Comparison of ENCODE assay signal across 8 mouse cellular contexts in the genomic region with DNA sequence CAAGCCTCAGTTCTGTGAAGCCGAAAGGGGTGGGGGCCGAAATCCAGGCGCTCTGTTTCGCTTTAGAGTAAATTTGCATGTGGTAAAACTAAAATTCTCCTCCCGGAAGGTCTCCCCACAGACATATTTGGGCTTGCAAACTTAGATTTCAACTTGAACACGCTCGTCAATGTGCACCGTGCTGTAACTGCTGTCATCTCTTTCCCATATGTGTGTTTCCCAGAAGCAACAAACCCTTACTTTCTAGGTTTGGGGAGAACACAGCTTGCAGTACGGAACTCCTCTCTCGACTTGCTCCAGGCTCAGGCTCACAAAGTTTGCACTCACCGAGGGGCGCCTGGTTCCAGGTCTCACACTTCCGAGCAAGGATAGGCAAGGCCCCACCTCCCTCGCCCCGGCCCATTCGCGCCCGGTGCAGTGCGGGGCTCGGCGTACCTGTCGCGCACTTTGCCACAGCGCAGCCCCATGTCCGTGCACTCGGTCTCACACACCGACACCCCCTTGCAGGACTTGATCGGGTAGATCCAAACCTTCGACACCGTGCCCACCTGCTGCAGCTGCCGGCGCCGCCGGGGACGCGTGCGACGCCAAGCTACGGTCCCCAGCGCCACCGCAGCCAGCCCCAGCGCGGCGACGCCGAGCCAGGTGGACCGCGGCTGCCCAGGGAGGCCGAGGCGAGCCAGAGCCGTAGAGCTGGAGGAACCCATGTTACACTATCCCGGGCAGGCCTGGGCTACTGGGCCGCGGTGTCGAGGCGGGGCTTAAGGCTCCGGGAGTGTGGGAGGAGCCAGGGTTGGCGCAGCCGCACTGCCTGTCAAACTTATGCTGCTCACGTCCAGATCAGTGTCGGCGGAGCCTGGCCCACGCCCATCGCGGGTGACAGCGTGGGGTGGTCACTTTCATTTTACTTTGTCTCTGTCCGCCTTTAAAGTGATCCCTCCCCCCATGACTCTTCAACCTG. TPM values are rescaled to one million over a fixed set of nuclear protein-coding genes. Genes with fewer than 3 reads are reported as not detected.
A peak's percentile ranks its signal among the peaks of the same experiment; 100 is the strongest.
DNase-seq lines count a peak whose midpoint lies in the region; ATAC-seq and TF ChIP-seq lines count a peak whose summit lies in the region.

No protein-coding gene starts in this region.

- H3K4me2 ChIP-seq in heart, embryonic 13.5 days = peak overlapping the region; percentile 94
- peak overlapping the region; percentile 70 for H3K4me2 ChIP-seq in kidney, postnatal 0 days (ENCODE audit: low read length)
- peak overlapping the region; percentile 95 for H3K4me2 ChIP-seq in liver, embryonic 11.5 days
- H3K4me2 ChIP-seq in myocyte (ENCODE audit: low read depth) = peak overlapping the region; percentile 93

- no peak for TF ChIP-seq CTCF in kidney, postnatal 0 days (IDR thresholded peaks at IDR 0.05; ENCODE audit: low read depth)

- H3K4me3 ChIP-seq in brown adipose tissue, adult 24 weeks (ENCODE audit: insufficient read depth, low read depth, low read length) = peak overlapping the region; percentile 84
- H3K4me3 ChIP-seq in heart, embryonic 13.5 days = peak overlapping the region; percentile 87
- peak overlapping the region; percentile 83 for H3K4me3 ChIP-seq in kidney, postnatal 0 days (replicated peaks; ENCODE audit: low read depth, low read length)
- H3K4me3 ChIP-seq in liver, embryonic 11.5 days (ENCODE audit: low read depth, low read length) = peak overlapping the region; percentile 91
- H3K4me3 ChIP-seq in myocyte = peak overlapping the region; percentile 71

- H3K36me3 ChIP-seq in heart, embryonic 13.5 days = peaks cover 8% of the 10 kb centered on the region
- H3K36me3 ChIP-seq in kidney, postnatal 0 days (ENCODE audit: insufficient read depth, low read length) = peaks cover 3% of the 10 kb centered on the region; the same call in 1 of the 2 replicates
- peaks cover 8% of the 10 kb centered on the region for H3K36me3 ChIP-seq in liver, embryonic 11.5 days (ENCODE audit: control insufficient read depth, insufficient read depth, low read length)
- no peaks in the 10 kb centered on the region for H3K36me3 ChIP-seq in myocyte (ENCODE audit: control insufficient read depth, insufficient read depth)

- peak overlapping the region; percentile 49 for H3K27ac ChIP-seq in brown adipose tissue, adult 24 weeks (replicated peaks; ENCODE audit: low read depth, low read length)
- H3K27ac ChIP-seq in heart, embryonic 13.5 days (replicated peaks) = peak overlapping the region; percentile 88
- H3K27ac ChIP-seq in kidney, postnatal 0 days = peak overlapping the region; percentile 94
- H3K27ac ChIP-seq in liver, embryonic 11.5 days (ENCODE audit: low read depth, low read length) = peak overlapping the region; percentile 86

- TF ChIP-seq POLR2A in myocyte (IDR thresholded peaks at IDR 0.05; ENCODE audit: insufficient read length, low read depth) = peak; percentile 97

- ATAC-seq in erythroid progenitor cell, adult 5-6 weeks (replicated peaks; ENCODE audit: low FRiP score, poor library complexity, severe bottlenecking) = peak; percentile 95
- peak; percentile 96 for ATAC-seq in heart, embryonic 13.5 days (ENCODE audit: extremely low read depth, insufficient number of reproducible peaks, low FRiP score, low TSS enrichment)
- ATAC-seq in kidney, postnatal 0 days (replicated peaks; ENCODE audit: low FRiP score, low read depth) = peak; percentile 97
- peak; percentile 95 for ATAC-seq in liver, embryonic 11.5 days (replicated peaks; ENCODE audit: low FRiP score)

- H3K79me2 ChIP-seq in myocyte (ENCODE audit: control insufficient read depth, insufficient read depth) = peaks cover 10% of the 10 kb centered on the region

- WGBS in heart, embryonic 13.5 days = under 1% methylated on average over 67 of the region's 67 CpGs
- WGBS in kidney, postnatal 0 days = under 1% methylated on average over 67 of the region's 67 CpGs
- under 1% methylated on average over 67 of the region's 67 CpGs for WGBS in liver, embryonic 11.5 days

- peaks cover 13% of the 10 kb centered on the region; the same call in 1 of the 2 replicates for H3K4me1 ChIP-seq in brown adipose tissue, adult 24 weeks (ENCODE audit: control insufficient read depth, insufficient read depth, insufficient read length, low read length)
- H3K4me1 ChIP-seq in heart, embryonic 13.5 days = peaks cover 42% of the 10 kb centered on the region
- no peaks in the 10 kb centered on the region for H3K4me1 ChIP-seq in kidney, postnatal 0 days (replicated peaks; ENCODE audit: insufficient read depth, low read length)
- peaks cover 29% of the 10 kb centered on the region for H3K4me1 ChIP-seq in liver, embryonic 11.5 days (replicated peaks; ENCODE audit: control insufficient read depth, insufficient read depth, low read length)

- peak overlapping the region; percentile 44 for H3ac ChIP-seq in myocyte (ENCODE audit: control insufficient read depth, insufficient read length)

- peak; percentile 92 for DNase-seq in CD4-positive, CD25-positive, alpha-beta regulatory T cell, adult 2 months (ENCODE audit: low read depth, low spot score)
- DNase-seq in kidney, postnatal 0 days (ENCODE audit: low spot score) = peak; percentile 95
- peak; percentile 88 for DNase-seq in liver, embryonic 11.5 days (ENCODE audit: low spot score)
- peak; percentile 90 to 93 for DNase-seq in spleen, postnatal 4 days (ENCODE audit: low spot score in 2 of 2)

- no peaks in the 10 kb centered on the region for H3K9me3 ChIP-seq in heart, embryonic 13.5 days
- no peaks in the 10 kb centered on the region for H3K9me3 ChIP-seq in kidney, postnatal 0 days (replicated peaks; ENCODE audit: low read length)
- H3K9me3 ChIP-seq in liver, embryonic 11.5 days (ENCODE audit: control insufficient read depth, low read length) = no peaks in the 10 kb centered on the region

- peaks cover 23% of the 10 kb centered on the region for H3K27me3 ChIP-seq in heart, embryonic 13.5 days (replicated peaks)
- no peaks in the 10 kb centered on the region for H3K27me3 ChIP-seq in kidney, postnatal 0 days (ENCODE audit: insufficient read depth, low read length)
- no peaks in the 10 kb centered on the region for H3K27me3 ChIP-seq in liver, embryonic 11.5 days (replicated peaks; ENCODE audit: control insufficient read depth, insufficient read depth, low read length)
- H3K27me3 ChIP-seq in myocyte (ENCODE audit: control insufficient read depth, insufficient read depth, insufficient read length) = no peaks in the 10 kb centered on the region

- H3K9ac ChIP-seq in heart, embryonic 13.5 days = peak overlapping the region; percentile 90
- peak overlapping the region; percentile 84 for H3K9ac ChIP-seq in kidney, postnatal 0 days (ENCODE audit: low read depth, low read length)
- peak overlapping the region; percentile 95 for H3K9ac ChIP-seq in liver, embryonic 11.5 days (ENCODE audit: low read depth, low read length)

TF ChIP-seq in myocyte, 11 proteins besides CTCF, POLR2A, EP300 and RAD21:
- TF ChIP-seq CEBPB (IDR thresholded peaks at IDR 0.05; ENCODE audit: insufficient read depth, poor library complexity, severe bottlenecking) = no peak
- no peak for TF ChIP-seq USF1 (IDR thresholded peaks at IDR 0.05; ENCODE audit: low read depth)
- peak in 2 of 3 experiments; percentile 12 to 38 for TF ChIP-seq MYOG (IDR thresholded peaks at IDR 0.05; ENCODE audit: control insufficient read depth in 1 of 3, insufficient read depth in 1 of 3, insufficient read length in 2 of 3, low read depth in 2 of 3)
- no peak for TF ChIP-seq REST (IDR thresholded peaks at IDR 0.05; ENCODE audit: insufficient read depth, insufficient read length)
- peak in 1 of 3 experiments; percentile 37 for TF ChIP-seq MYOD1 (IDR thresholded peaks at IDR 0.05; ENCODE audit: control insufficient read depth in 1 of 3, insufficient read length in 2 of 3, low read depth in 2 of 3)
- no peak for TF ChIP-seq MAX (IDR thresholded peaks at IDR 0.05; ENCODE audit: low read depth)
- peak; percentile 48 for TF ChIP-seq SRF (IDR thresholded peaks at IDR 0.05; ENCODE audit: control insufficient read depth, insufficient read length, low read depth)
- no peak for TF ChIP-seq TCF3 (IDR thresholded peaks at IDR 0.05; ENCODE audit: insufficient read length, low read depth)
- peak; percentile 95 for TF ChIP-seq POLR2AphosphoS2 (IDR thresholded peaks at IDR 0.05; ENCODE audit: insufficient read length, low read depth)

RNA-seq across cellular contexts. Expression of a gene that starts 0.9 kb away (rescaled TPM):
- 234 and 326 TPM in 2 replicates for polyA plus RNA-seq in brown adipose tissue, adult 24 weeks (2012; ENCODE audit: insufficient read depth, insufficient read length, missing spikeins)
- total RNA-seq in erythroid progenitor cell, adult 5-6 weeks (2015; ENCODE audit: low replicate concordance) = 59.5 and 93.9 TPM in 2 replicates
- 10.8 and 24.5 TPM in 2 replicates for total RNA-seq in erythroid progenitor cell, adult 5-6 weeks (2017; ENCODE audit: low replicate concordance)
- 98.8 and 124 TPM in 2 replicates for polyA plus RNA-seq in heart, embryonic 13.5 days (2015; fragmentation: Nextera tagmentation; extraction: Ambion mirVana)
- polyA plus RNA-seq in kidney, postnatal 0 days (2015; fragmentation: Nextera tagmentation; extraction: Ambion mirVana) = 318 and 327 TPM in 2 replicates
- 240 and 250 TPM in 2 replicates for polyA plus RNA-seq in liver, embryonic 11.5 days (2014; fragmentation: Nextera tagmentation; extraction: Ambion mirVana)
- 99.6 TPM for polyA plus RNA-seq in myocyte (2012; fragmentation: generic; extraction: Trizol)

RNA-seq across cellular contexts. Expression of a gene that starts 34.3 kb away (rescaled TPM):
- 13.6 and 14.3 TPM in 2 replicates for polyA plus RNA-seq in brown adipose tissue, adult 24 weeks (2012; ENCODE audit: insufficient read depth, insufficient read length, missing spikeins)
- total RNA-seq in erythroid progenitor cell, adult 5-6 weeks (2015; ENCODE audit: low replicate concordance) = 1.3 TPM in 1 of 2 replicates, not detected in the other
- 0.64 TPM in 1 of 2 replicates, not detected in the other for total RNA-seq in erythroid progenitor cell, adult 5-6 weeks (2017; ENCODE audit: low replicate concordance)
- 0.43 TPM in 1 of 2 replicates, not detected in the other for polyA plus RNA-seq in heart, embryonic 13.5 days (2015; fragmentation: Nextera tagmentation; extraction: Ambion mirVana)
- polyA plus RNA-seq in kidney, postnatal 0 days (2015; fragmentation: Nextera tagmentation; extraction: Ambion mirVana) = 0.23 and 0.29 TPM in 2 replicates
- 3.9 and 5.1 TPM in 2 replicates for polyA plus RNA-seq in liver, embryonic 11.5 days (2014; fragmentation: Nextera tagmentation; extraction: Ambion mirVana)
- polyA plus RNA-seq in myocyte (2012; fragmentation: generic; extraction: Trizol) = not detected

RNA-seq across cellular contexts. Expression of a gene that starts 37.6 kb away (rescaled TPM):
- 86.6 and 95.5 TPM in 2 replicates for polyA plus RNA-seq in brown adipose tissue, adult 24 weeks (2012; ENCODE audit: insufficient read depth, insufficient read length, missing spikeins)
- total RNA-seq in erythroid progenitor cell, adult 5-6 weeks (2015; ENCODE audit: low replicate concordance) = not detected in 2 replicates
- 0.26 TPM in 1 of 2 replicates, not detected in the other for total RNA-seq in erythroid progenitor cell, adult 5-6 weeks (2017; ENCODE audit: low replicate concordance)
- 0.64 and 0.71 TPM in 2 replicates for polyA plus RNA-seq in heart, embryonic 13.5 days (2015; fragmentation: Nextera tagmentation; extraction: Ambion mirVana)
- 7.4 and 7.6 TPM in 2 replicates for polyA plus RNA-seq in kidney, postnatal 0 days (2015; fragmentation: Nextera tagmentation; extraction: Ambion mirVana)
- 1.9 and 2.0 TPM in 2 replicates for polyA plus RNA-seq in liver, embryonic 11.5 days (2014; fragmentation: Nextera tagmentation; extraction: Ambion mirVana)
- polyA plus RNA-seq in myocyte (2012; fragmentation: generic; extraction: Trizol) = 0.01 TPM

Comparison
In these comparisons a context has a peak if more than half of its experiments do, and no peak if none do; other contexts are left out.
1. Peak in every context shown above with its lines: DNase-seq, ATAC-seq, H3K4me3 ChIP-seq and H3K27ac ChIP-seq.
2. RNA of a gene that starts 37.6 kb away (polyA plus RNA-seq): 86.6 to 95.5 TPM in brown adipose tissue, adult 24 weeks; 7.4 to 7.6 TPM in kidney, postnatal 0 days, 1.9 to 2.0 TPM in liver, embryonic 11.5 days, 0.64 to 0.71 TPM in heart, embryonic 13.5 days and 0.01 TPM in myocyte (single experiment); every median in the first group is over 10 times any median in the second.